8 mouse cellular contexts compared by ENCODE assay signal in genomic region chr7:67645681-67646014, GRCm38 (mm10). TPM values are rescaled to one million over a fixed set of nuclear protein-coding genes. Genes with fewer than 3 reads are reported as not detected.
DNase-seq lines count a peak whose midpoint lies in the region; ATAC-seq and TF ChIP-seq lines count a peak whose summit lies in the region.

No protein-coding gene starts in this region.

- peak overlapping the region; percentile 65 for H3K27ac ChIP-seq in cerebellum, adult 2 months (ENCODE audit: insufficient read depth, low read length)
- peak overlapping the region; percentile 90 for H3K27ac ChIP-seq in forebrain, embryonic 14.5 days (ENCODE audit: low read depth, low read length)
- H3K27ac ChIP-seq in liver, embryonic 15.5 days (replicated peaks): peak overlapping the region; percentile 76

- H3ac ChIP-seq in C2C12 (ENCODE audit: control insufficient read depth, insufficient read length, low read depth): peak overlapping the region; percentile 92

- under 1% methylated on average over 15 of the region's 15 CpGs for whole genome bisulfite sequencing in cerebellum, adult 2 months
- under 1% methylated on average over 15 of the region's 15 CpGs for WGBS in forebrain, embryonic 14.5 days
- WGBS in liver, embryonic 15.5 days (ENCODE audit: insufficient replicate concordance): under 1% methylated on average over 15 of the region's 15 CpGs

- TF ChIP-seq CTCF in cerebellum, adult 2 months (IDR thresholded peaks at IDR 0.05; ENCODE audit: borderline replicate concordance, insufficient read depth, low read depth, low read length): no peak
- TF ChIP-seq CTCF in C2C12 (IDR thresholded peaks at IDR 0.05; ENCODE audit: control insufficient read depth, insufficient read depth, insufficient read length): no peak

- H3K4me3 ChIP-seq in cerebellum, adult 2 months (replicated peaks; ENCODE audit: insufficient read depth, low read depth, low read length): peak overlapping the region; percentile 87
- H3K4me3 ChIP-seq in C2C12 (ENCODE audit: insufficient read depth, poor library complexity, severe bottlenecking): peak overlapping the region; percentile 72
- H3K4me3 ChIP-seq in forebrain, embryonic 14.5 days (ENCODE audit: low read depth, low read length): peak overlapping the region; percentile 76
- peak overlapping the region; percentile 81 for H3K4me3 ChIP-seq in liver, embryonic 15.5 days (replicated peaks)

- no peak for TF ChIP-seq POLR2A in cerebellum, adult 2 months (IDR thresholded peaks at IDR 0.05; ENCODE audit: borderline replicate concordance, insufficient read depth, low read length)

- no peaks in the 10 kb centered on the region; the same call in 1 of the 2 replicates for H3K4me1 ChIP-seq in cerebellum, adult 2 months (ENCODE audit: control insufficient read depth, insufficient read depth, low read length)
- H3K4me1 ChIP-seq in forebrain, embryonic 14.5 days (ENCODE audit: control insufficient read depth, insufficient read depth, low read length): peaks cover 13% of the 10 kb centered on the region; the same call in 1 of the 2 replicates
- H3K4me1 ChIP-seq in liver, embryonic 15.5 days (replicated peaks): peaks cover 22% of the 10 kb centered on the region

- no peaks in the 10 kb centered on the region for H3K36me3 ChIP-seq in C2C12 (ENCODE audit: control insufficient read depth, insufficient read depth)
- H3K36me3 ChIP-seq in forebrain, embryonic 14.5 days (ENCODE audit: control insufficient read depth, insufficient read depth, low read length): peaks cover 3% of the 10 kb centered on the region
- 0 out of 2 replicates have a peak, but pooled peaks cover 4% of the 10 kb centered on the region for H3K36me3 ChIP-seq in liver, embryonic 15.5 days (replicated peaks)

- no peaks in the 10 kb centered on the region for H3K27me3 ChIP-seq in cerebellum, adult 2 months (ENCODE audit: control insufficient read depth, insufficient read depth, low read length)
- H3K27me3 ChIP-seq in C2C12 (ENCODE audit: control insufficient read depth, insufficient read depth, insufficient read length): no peaks in the 10 kb centered on the region
- no peaks in the 10 kb centered on the region for H3K27me3 ChIP-seq in forebrain, embryonic 14.5 days (replicated peaks; ENCODE audit: control insufficient read depth, insufficient read depth, low read length)
- H3K27me3 ChIP-seq in liver, embryonic 15.5 days: no peaks in the 10 kb centered on the region

- H3K79me3 ChIP-seq in C2C12 (ENCODE audit: low read depth): peaks cover 13% of the 10 kb centered on the region

- no peaks in the 10 kb centered on the region for H3K9me3 ChIP-seq in forebrain, embryonic 14.5 days (replicated peaks; ENCODE audit: control insufficient read depth, low read length)
- no peaks in the 10 kb centered on the region for H3K9me3 ChIP-seq in liver, embryonic 15.5 days (replicated peaks)

- peak overlapping the region; percentile 68 for H3K4me2 ChIP-seq in forebrain, embryonic 14.5 days (ENCODE audit: low read length)
- peak overlapping the region; percentile 83 for H3K4me2 ChIP-seq in liver, embryonic 15.5 days

- ATAC-seq in forebrain, embryonic 14.5 days: no peak
- peak; percentile 11 for ATAC-seq in liver, embryonic 15.5 days (ENCODE audit: insufficient read depth)

- no peak for DNase-seq in cerebellum, adult 2 months
- DNase-seq in cerebellum, adult 9-11 months: no peak
- DNase-seq in forebrain, embryonic 14.5 days (ENCODE audit: low spot score): no peak
- DNase-seq in retina, embryonic 14.5 days (ENCODE audit: low spot score): no peak
- DNase-seq in gastrocnemius, postnatal 14 days: no peak
- no peak for DNase-seq in embryo, embryonic 10 days (ENCODE audit: low spot score)

- H3K9ac ChIP-seq in forebrain, embryonic 14.5 days (ENCODE audit: low read length): peak overlapping the region; percentile 87
- H3K9ac ChIP-seq in liver, embryonic 15.5 days: peak overlapping the region; percentile 79

- intact Hi-C loops in gastrocnemius, postnatal 14 days (cut with DNase I; ENCODE audit: low total_unique reads): no loop called here

- peaks cover 29% of the 10 kb centered on the region for H3K79me2 ChIP-seq in C2C12 (ENCODE audit: control insufficient read depth, insufficient read depth)

TF ChIP-seq in C2C12, 6 proteins besides CTCF, POLR2A, EP300 and RAD21:
- TF ChIP-seq CEBPB (IDR thresholded peaks at IDR 0.05; ENCODE audit: low read depth) (no peak), MAX (IDR thresholded peaks at IDR 0.05) (no peak), MYOD1 (IDR thresholded peaks at IDR 0.05; ENCODE audit: control insufficient read depth, insufficient read length, low read depth) (no peak), FOSL1 (IDR thresholded peaks at IDR 0.05; ENCODE audit: insufficient read depth, low read length, poor library complexity, severe bottlenecking) (no peak), USF1 (IDR thresholded peaks at IDR 0.05; ENCODE audit: low read depth) (no peak), MYOG (IDR thresholded peaks at IDR 0.05; ENCODE audit: control insufficient read depth, extremely low read depth, insufficient read length) (no peak)

RNA-seq across cellular contexts. Expression of gene Lrrc28, which starts 0.6 kb away (rescaled TPM):
- 36.3 and 38.7 TPM in 2 replicates for polyA plus RNA-seq in cerebellum, adult 2 months (2012; rRNA removed)
- 9.1 TPM for polyA plus RNA-seq in C2C12 (2012; fragmentation: generic; extraction: Trizol)
- 40.2 and 40.5 TPM in 2 replicates for polyA plus RNA-seq in forebrain, embryonic 14.5 days (2014; fragmentation: Nextera tagmentation; extraction: Ambion mirVana)
- 7.3 and 7.9 TPM in 2 replicates for polyA plus RNA-seq in liver, embryonic 15.5 days (2015; fragmentation: Nextera tagmentation; extraction: Ambion mirVana)
- 10 to 100 TPM; 13.4 to 16.3 TPM for total RNA-seq in gastrocnemius, postnatal 14 days (2021)

RNA-seq across cellular contexts. Expression of gene Ttc23, which starts 1.6 kb away (rescaled TPM):
- polyA plus RNA-seq in cerebellum, adult 2 months (2012; rRNA removed): 5.2 and 5.3 TPM in 2 replicates
- polyA plus RNA-seq in C2C12 (2012; fragmentation: generic; extraction: Trizol): 7.2 TPM
- polyA plus RNA-seq in forebrain, embryonic 14.5 days (2014; fragmentation: Nextera tagmentation; extraction: Ambion mirVana): 14.5 and 14.7 TPM in 2 replicates
- polyA plus RNA-seq in liver, embryonic 15.5 days (2015; fragmentation: Nextera tagmentation; extraction: Ambion mirVana): 5.2 and 5.5 TPM in 2 replicates
- total RNA-seq in gastrocnemius, postnatal 14 days (2021): 10 to 100 TPM; 19.9 to 22.0 TPM
